Mouse (Mus musculus) urinary bladder, postnatal 36 days (tissue): ENCODE results near the gene Opn1sw.

Experiments used
- DNase-seq, 2 experiments: peaks; one replicate each; pipeline ENCODE4 v3.0.0; 2022; ENCODE audit warnings: low spot score in 2 of 2, mixed read lengths in 1 of 2

Gene Opn1sw

DNA sequence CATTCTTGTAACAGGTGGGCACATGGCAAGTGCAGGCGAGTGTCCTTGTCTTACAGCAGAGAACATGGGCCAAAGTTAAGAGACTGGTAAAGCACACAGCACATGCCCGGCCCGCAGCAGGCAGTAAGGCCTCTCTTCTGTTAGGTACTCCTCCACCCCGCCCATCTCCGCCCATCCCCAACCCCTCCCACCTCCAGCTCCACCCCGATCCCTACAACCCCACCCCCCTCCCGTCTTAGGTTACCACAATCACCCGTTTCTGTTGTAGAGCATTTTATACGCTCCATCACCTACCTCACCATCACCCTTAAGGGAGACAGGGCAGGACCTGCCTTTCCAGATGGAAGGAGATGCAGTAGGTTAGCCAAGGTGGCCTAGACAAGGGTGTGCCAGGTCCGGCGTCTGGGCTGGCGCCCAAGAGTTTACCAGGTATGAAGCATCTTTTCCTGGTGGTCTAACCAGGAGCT is at the start of gene Opn1sw:
Opn1sw (minus strand) TSS at position 417 of the 467 bp plus-strand sequence.
- no peak for DNase-seq

DNA sequence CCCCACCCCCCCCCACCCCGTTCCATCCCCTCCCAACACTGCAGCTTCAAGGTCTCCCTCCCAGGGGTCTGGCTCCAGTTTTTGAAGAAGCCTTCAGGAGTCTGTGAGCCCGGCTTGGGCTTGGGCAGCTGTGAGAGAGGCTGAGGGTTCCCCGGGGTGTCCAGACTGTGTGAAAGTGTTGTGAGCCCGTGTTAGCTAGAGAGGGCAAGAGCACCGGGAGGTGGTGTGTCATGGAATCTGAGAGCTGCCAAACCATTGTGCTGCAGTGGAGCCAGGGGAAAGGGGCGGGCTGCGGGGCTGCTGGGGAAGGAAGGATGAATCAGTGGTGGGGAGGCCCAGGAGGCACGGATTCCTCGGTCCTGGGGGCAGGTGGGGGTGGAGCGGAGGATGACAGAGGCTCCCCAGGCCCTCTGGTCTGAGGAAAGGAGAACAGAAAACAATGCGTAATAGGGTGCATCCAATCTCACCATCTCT is 48.2 kb upstream of the Opn1sw start:
- peak in 1 of 2 experiments; percentile 44 for DNase-seq

DNA sequence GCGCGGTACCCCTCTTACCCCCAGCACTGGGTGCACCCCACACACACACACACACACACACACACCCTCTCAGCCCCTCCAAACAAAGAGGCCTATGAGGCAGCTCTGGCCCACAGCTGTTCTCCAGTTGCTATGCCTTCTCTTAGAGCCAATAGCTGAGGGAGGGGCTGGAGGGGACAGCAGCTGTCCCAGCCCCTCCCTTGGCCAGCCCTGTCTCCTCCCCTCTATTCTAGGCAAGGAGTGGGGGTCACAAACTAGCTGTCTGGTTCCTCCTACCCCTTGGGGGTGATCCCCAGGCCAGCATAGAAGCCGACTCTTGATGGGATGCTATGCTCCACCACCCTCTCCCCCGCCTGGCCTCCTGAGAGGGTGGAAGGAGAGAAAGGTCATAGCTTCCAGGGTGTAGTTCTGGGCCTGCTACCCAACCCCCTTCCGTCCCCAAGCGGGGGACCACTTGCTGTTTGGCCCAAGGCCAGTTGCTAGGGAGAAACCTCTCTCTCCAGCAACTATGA is 47.7 kb upstream of the Opn1sw start:
- DNase-seq: no peak

DNA sequence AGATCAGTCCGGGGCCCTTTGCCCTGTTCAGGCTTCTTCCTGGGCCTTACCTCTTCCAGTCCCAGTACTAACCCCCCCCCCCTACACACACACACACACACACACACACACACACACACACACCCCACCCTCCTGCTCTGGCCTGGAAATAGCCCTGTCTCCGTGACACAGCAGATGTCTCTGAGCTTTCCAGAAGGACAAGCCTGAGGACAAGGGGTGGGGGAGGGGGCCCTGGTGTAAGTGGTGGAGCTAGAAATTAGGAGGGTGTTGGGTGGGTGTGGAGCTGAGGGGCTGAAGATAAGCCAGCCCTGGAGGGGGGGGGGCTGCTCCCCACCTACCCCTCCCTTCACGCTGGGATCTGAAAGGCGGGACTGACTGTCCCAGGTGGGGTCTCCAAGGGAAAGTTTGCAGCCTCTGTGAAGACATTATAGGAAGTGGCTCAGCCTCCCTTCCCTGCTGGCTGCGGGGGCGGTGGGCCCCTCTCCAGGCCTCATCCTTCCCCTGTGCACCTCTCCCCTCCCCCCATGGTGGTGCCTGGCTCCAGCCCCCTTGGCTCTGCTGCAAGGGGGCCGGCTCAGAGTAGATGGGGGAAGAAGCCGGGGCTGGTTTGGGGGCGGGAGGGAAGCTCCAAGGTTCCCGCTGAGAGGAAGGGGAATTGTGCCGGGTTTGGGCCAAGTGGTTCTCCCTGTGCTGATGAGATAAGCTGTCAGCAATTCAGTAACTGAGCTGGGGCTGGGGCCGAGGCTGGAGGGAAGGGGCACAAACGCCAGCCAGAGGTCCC is 46.8 kb upstream of the Opn1sw start:
- no peak for DNase-seq

DNA sequence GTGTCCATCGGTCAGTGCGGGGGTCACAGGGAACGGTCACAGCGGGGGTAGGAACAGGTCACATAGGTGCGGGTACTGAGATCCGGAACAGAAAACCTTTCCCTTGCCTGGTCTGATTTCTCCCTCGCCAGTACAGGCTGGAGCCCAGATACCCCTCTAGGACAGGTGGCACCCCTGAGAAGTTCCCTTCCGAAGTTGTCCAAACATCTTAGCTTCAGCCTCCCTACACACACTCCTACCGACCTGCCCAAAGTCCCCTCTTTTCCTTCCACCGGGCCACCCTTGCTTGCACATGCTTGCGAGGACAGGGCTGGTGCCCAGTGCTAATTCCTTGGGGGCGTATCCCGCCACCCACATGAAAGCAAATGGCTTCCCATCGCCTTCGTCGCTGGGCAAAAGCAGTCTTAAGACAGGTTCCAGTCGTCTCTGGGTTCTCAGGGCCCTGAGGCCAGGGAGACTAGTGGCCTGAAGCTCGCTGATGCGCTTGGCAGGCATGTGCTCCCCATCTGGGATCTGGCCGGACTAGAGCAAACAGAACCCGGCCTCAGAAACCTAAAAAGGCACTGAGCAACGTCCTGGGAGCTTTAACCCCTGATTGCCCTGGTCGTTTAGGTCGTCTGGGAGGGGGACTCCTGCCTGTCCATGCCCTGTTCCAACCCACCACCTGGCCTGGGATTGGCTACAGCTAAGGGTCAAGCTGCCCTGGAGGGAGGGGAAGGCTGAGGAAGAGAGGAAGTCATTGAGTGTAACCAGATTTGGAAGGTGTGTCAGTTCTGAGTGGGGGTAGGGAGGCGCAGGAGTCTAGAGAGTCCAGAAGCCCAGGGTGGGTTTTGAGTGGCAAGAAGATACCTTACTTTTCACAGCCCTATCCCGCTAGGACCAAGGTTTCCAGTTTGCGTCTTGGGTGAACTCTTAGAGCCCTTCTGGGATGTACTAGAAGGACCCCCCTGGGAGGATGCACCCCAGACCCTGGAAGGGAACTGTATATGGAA is 45.8 kb upstream of the Opn1sw start:
- peak in 1 of 2 experiments; percentile 47 for DNase-seq

DNA sequence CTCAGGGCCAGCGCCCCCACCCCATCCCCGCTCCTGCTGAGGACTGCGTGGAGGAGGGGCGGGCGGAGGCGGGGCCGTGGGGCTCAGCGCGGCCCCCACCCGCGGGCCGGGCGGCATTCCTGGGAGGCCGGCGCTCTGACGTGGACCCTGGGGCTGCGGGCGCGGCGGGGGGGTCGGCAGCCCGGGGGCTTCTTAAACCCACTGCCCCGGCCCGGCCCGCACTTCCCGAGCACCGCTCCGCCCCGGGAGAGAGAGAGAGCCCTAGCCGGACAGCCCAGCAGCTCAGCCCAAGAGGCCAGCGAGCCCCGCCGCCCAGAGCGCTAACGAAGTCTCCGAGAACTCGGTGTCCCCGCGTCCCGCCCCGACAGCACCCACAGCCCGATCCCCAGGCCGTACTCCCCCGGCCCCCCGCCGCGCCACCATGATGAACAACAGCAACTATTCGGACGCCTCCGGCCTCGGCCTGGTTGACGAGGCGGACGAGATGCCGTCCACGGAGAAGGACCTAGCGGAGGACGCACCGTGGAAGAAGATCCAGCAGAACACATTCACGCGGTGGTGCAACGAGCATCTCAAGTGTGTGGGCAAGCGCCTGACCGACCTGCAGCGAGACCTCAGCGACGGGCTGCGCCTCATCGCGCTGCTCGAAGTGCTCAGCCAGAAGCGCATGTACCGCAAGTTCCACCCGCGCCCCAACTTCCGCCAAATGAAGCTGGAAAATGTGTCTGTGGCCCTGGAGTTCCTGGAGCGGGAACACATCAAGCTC is 45.0 kb upstream of the Opn1sw start, which contains the start of gene Flnc:
Flnc (plus strand) TSS at position 219 of the 766 bp plus-strand sequence.
- no peak for DNase-seq

DNA sequence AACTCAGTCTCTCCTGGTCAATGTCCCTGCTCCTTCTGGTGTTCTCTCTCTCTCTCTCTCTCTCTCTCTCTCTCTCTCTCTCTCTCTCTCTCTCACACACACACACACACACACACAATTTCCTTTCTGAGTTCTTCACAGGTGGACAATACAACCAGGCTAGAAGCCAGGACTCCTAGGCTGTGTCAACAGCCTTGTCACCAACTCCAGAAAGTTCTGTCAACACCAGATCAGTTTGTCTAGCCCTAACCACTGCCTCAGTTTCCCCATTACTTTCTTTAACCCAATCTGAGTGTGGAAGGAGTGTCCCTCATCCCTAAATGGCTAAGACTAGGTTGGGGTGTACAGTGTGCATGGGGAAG is 44.4 kb upstream of the Opn1sw start:
- no peak for DNase-seq

DNA sequence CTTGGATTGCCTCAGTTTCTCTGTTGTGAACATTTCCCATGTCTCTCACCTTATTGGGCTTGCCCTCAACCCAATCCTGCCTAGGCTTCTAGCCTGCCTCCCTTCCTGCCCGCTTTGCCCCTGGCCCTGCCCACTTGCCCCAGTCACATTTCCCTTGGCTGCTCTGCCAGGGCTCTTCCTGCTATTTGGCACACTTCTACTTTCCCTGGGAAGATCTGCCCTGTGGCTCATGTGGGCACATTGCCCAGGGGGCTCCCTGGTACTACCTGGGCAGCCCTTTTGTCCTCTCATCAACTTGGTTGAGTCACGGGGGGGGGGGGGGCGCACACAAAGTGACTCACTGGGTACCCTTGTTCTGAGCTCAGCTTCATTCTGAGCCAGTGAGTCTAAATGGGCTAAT is 43.9 kb upstream of the Opn1sw start:
- DNase-seq: no peak

DNA sequence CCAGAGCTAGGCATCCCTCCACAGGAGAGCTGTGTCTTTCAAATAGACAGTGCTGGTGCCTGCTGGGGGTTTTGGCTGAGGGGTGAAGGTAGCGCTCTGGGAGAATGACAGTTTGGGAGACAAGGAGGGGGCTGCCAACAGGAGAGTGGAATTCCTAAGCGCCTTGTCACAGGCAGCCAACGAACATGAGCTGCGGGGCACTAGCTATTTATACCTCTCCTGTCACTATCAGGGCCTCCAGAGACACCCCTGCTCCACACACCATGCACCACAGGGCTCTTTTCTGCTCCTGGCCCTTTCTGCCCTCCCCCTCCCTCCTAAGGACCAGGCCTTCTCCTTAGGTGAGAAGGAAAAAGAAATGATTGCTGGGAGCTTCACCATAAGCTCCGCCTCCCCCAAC is 43.2 kb upstream of the Opn1sw start:
- DNase-seq: no peak

DNA sequence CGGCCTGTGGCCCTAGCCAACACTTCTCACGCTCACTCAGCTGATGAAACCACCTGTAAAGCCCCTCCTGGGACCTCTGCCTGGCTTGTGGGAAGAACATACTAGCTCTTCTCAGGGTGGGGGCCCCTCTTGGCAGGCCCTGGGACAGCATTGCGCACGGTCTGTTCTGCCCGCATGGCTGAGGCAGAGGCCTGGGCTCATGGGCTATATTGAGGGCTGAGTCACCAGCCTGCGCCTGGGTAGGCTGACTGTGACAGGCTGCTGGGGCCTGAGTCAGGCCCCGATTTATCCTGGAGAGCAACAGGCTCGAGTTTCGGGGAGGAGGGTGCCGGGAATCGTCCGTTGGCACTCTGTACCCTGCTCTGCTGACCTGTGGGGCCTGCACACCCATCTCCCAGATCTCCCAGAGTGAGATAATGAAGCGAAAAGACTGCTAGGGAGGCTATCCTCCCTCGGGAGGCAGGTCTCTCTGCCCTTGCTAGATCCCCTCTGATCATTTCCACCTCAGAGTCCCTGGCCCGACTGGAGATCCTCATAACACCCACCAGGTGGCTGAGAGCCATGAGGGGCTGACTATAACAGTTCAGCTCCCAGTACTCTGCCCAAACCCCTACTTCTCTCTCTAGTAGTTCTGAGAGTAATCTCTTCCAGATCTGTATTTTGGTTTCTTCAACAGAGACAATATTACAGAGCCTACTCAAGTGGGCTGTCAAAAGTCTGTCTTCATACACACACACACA is 42.6 kb upstream of the Opn1sw start:
- no peak for DNase-seq

DNA sequence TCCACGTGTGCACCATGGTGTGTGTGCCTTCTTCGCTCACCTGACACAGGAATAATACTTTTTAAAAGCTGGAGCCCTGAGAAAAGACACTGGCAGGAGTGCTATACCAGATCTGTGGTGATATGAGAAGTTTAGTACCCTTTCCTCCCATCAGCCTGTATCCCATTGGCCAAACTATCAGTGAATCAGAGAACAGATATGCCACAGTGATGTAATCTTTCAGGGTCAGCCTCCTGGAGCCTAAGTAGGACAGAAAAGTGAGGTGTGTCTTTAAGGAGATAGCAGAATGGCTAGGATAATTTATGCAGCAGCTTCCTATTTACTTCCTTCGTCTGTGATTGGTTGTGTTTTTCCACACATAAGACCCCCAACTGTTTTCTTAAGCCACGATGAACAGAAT is 39.9 kb upstream of the Opn1sw start:
- DNase-seq: no peak

DNA sequence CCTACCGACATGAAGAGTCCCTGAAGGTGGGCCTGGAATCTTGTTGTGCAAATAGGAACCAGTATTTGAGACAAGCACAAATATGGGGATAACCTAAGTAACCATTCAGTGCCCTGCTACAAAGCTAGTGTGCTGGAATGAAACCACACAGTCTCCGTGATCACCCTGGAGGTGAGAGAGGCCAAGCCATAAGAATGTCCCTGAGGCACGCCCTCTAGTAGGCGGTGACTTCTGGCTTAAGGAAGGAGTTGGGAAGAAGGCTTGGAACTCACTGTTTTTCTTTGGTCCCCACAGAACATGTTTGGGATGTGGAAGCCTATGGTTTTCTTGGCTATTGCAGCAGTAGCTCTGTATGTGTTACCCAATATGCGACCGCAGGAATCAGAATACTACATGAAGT is 38.1 kb upstream of the Opn1sw start:
- DNase-seq: no peak

DNA sequence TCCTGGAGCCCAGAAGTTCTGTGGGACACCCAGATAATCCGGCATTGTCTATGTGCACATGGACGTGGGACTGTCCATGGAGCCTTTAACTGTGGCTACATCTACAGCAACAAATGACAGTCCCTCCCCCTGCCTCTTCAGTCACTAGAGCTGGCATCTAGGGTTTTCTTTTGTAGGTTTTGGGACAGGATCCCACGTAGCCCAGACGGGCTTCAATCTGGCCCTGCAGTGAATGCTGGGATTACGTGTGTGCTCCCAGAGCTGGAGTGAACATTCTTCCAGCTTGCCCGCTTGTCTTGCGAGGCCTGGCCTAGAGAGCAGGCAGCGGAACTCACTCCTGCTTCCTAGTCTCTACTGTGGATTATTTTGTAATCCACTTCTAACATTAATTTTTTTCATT is 36.9 kb upstream of the Opn1sw start:
- DNase-seq: no peak

DNA sequence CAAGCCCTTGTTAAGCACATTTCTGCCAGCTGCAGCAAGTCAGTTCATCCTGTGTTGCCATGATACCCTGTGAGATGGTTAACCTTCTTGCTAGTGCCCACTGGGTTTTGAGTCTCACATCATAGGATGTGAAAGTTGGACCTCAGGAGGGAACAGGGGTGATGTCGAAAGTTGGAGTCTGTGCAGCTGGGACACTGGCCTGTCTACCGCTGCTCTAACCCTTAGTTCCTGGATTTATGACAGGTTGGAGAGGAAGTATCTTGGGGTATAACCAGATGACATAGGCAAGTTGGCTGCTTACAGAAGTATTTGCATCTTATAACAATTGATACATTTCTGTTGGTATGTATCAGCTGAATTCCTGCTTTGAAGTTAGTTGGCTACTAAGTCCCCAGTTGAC is 32.3 kb upstream of the Opn1sw start:
- DNase-seq: no peak

DNA sequence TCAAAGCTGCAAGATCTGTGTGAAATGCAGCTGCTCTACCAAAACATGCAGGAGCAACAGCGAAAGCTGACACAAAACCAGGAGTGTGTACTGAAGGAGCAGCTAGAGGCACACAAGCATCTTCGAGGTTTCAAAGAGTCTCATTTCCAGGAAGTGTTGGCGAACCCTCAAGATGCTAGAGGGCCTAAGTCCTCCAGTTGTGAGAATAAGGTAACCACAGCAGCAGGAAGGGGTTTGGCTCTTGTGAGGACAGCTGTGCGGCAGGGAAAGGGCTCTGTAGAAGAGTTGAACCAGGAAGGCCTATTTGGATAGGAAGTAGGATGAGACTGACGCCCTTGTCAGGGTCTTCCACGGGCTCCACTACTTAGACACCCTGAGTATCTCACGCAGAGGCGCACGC is 27.2 kb upstream of the Opn1sw start:
- no peak for DNase-seq

DNA sequence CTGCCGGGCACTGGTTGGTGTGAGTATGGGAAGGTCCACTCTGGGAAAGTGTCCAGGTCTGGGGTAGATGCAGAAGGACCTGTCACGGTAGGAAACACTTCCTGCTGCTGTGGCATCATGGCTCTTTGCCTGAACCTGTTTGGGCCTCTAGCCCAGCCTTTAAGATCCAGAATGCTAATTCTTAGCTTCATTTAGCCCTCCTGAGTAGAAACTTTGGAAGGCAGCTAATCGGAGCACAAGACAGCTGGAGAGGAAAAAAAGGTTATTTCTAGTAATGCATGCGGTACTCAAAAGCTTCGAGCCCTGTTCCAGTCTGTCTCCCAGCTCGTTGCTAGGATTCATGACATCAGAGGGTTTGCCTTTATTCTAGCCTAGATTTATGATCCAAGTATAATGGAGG is 18.1 kb upstream of the Opn1sw start:
- no peak for DNase-seq

DNA sequence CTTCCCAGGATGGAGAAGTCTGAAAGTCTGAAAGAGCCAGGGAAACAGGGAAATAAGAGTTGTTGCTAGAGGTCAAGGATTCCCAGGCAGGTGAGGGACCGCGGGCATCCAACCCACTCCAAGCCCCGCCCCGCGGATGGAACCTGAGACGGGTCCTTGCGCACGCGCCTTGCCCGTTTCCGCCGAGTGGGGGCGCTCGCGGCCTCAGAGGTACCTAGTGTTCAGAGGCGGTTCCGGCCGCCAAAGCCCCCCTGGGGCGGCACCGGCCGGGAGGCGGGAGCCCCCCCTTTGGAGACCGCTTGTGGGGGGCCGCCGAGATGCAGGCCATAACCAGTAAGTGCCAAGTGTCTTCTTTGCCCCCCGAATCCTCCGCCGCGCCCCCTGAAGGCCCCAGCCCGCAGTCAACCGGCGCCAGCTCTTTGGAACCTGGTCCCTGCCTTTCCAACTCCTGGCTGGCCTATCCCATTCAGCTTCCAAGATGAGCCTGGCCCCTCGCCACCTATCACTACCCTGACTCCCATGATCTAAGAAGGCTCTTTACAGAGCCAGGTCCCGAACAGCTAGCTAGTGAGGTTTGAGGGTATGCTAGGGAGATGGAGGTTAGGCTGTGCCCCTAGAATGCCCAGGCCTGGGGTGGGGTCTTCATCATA is 14.6 kb upstream of the Opn1sw start:
- DNase-seq: no peak

DNA sequence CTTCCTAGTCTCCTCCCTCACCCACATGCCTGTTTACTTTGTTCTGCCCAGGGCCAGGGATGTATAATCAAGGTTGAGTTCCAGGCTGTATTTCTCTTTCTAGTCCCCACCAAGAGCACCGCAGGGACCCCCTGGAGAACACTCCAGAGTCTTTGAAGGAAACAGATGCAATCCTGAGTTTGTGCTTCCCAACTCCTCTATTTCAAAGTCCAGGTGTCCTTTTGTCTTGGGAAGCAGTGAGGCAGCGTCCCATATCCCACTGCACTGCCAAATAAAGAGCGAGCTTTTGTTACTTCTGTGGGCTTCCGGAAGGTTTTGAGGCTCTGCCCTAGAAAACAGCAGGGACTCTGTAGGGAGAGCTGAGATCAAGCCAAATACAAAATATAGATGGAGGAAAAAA is 11.6 kb upstream of the Opn1sw start:
- no peak for DNase-seq

DNA sequence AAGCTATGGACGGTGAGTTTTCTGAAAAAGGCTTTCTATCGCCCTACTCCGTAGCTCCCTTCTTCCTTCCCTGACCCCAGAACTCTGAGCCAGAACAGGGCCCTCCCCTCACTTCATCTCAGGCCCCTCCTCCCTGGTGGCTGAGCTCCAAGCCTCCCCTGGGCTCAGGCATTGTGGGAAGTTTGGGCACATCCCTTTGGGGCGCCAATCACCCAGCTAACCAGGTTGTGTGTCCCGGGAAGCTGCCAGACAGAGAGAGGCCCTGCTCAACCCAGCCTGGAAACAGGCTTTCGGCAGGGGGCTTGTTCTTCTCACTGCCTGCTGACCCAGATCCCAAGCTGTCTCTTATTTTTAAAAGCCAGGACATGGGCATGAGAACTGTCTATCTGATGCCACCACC is 9.3 kb upstream of the Opn1sw start:
- DNase-seq: no peak
